Mouse (Mus musculus) cerebellum, adult 2 months (tissue): Measurements from ENCODE around the gene Etv2. TPM values are rescaled to one million over a fixed set of nuclear protein-coding genes. Genes with fewer than 3 reads are reported as not detected.

Experiments used
- DNase-seq, 2 experiments: peaks; one replicate each; pipeline ENCODE4 v3.0.0; 2021
- H3K27ac ChIP-seq: fragments of 200-500 bp; 2 replicates; pipeline ENCODE4 v1.5.1; 2012; ENCODE audit warnings: low read length, control low read depth, inconsistent platforms; ENCODE audit not compliant: insufficient read depth
- H3K27me3 ChIP-seq: fragments of 200-500 bp; 2 replicates; pipeline ENCODE4 v1.6.1; 2012; ENCODE audit warnings: inconsistent platforms, mild to moderate bottlenecking, low read length, moderate library complexity; ENCODE audit not compliant: control insufficient read depth, insufficient read depth
- H3K4me1 ChIP-seq: fragments of 200-500 bp; 2 replicates; pipeline ENCODE4 v1.6.1; 2011; ENCODE audit warnings: low read length; ENCODE audit not compliant: control insufficient read depth, insufficient read depth
- H3K4me3 ChIP-seq: fragments of 200-500 bp; replicated peaks from 2 replicates; pipeline ENCODE3; 2011; ENCODE audit warnings: mild to moderate bottlenecking, low read depth, low read length, control low read depth; ENCODE audit not compliant: insufficient read depth
- CTCF ChIP-seq: fragments of 200-500 bp; IDR thresholded peaks from 2 replicates; pipeline ENCODE4 v1.5.1; 2011; ENCODE audit warnings: low read depth, mild to moderate bottlenecking, control low read depth, low read length, moderate library complexity, borderline replicate concordance; ENCODE audit not compliant: insufficient read depth
- POLR2A ChIP-seq: fragments of 200-500 bp; IDR thresholded peaks from 2 replicates; pipeline ENCODE4 v1.6.1; 2011; ENCODE audit warnings: low read length, control low read depth, borderline replicate concordance; ENCODE audit not compliant: insufficient read depth
- WGBS: fragments of 180-500 bp; shearing (Covaris S2); methylation state at CpG from one replicate; pipeline ENCODE4 v1.1.7; 2018; 5-methylcytosine and 5-hydroxymethylcytosine counted together
- polyA plus RNA-seq: library from polyadenylated mRNA; depleted of rRNA; stranded (reverse); fragments of >200 nt; gene quantifications from 2 replicates; pipeline ENCODE4 v1.2.3, GENCODE M21; 2012

Etv2 gene
- polyA plus RNA-seq, 1 experiment, result not detected

- no peak for DNase-seq
- no peak for TF ChIP-seq POLR2A
- TF ChIP-seq CTCF, result no peak
- H3K27ac ChIP-seq, result no peak overlapping the region
- WGBS, result 58% methylated on average over 7 of the region's 7 CpGs
- no peak overlapping the region for H3K4me3 ChIP-seq
- no peaks in the 10 kb centered on the region for H3K4me1 ChIP-seq
- no peaks in the 10 kb centered on the region for H3K27me3 ChIP-seq
Measured at GRCm38 (mm10) chr7:30610043-30610442, 25.6 kb downstream of the Etv2 start.

- no peak overlapping the region for H3K4me3 ChIP-seq
- H3K27ac ChIP-seq, result no peak overlapping the region
- H3K27me3 ChIP-seq, result no peaks in the 10 kb centered on the region
- WGBS, result 59% methylated on average over 15 of the region's 16 CpGs
- H3K4me1 ChIP-seq, result no peaks in the 10 kb centered on the region
- TF ChIP-seq CTCF, result no peak
- TF ChIP-seq POLR2A, result no peak
- no peak for DNase-seq
Measured at GRCm38 (mm10) chr7:30608476-30608875, 27.2 kb downstream of the Etv2 start.

GRCm38 (mm10) chr7:30607706-30608309, 27.8 kb downstream of the Etv2 start:
- Histone ChIP-seq H3K4me3 (no peak overlapping the region), H3K27ac (no peak overlapping the region), H3K4me1 (no peaks in the 10 kb centered on the region), H3K27me3 (no peaks in the 10 kb centered on the region)
- DNase-seq, result peak; percentile 44 to 49
- TF ChIP-seq CTCF (peak; percentile 64; the same call in 1 of the 2 replicates), POLR2A (no peak)
- 21% methylated on average over 8 of the region's 8 CpGs for WGBS

DNA sequence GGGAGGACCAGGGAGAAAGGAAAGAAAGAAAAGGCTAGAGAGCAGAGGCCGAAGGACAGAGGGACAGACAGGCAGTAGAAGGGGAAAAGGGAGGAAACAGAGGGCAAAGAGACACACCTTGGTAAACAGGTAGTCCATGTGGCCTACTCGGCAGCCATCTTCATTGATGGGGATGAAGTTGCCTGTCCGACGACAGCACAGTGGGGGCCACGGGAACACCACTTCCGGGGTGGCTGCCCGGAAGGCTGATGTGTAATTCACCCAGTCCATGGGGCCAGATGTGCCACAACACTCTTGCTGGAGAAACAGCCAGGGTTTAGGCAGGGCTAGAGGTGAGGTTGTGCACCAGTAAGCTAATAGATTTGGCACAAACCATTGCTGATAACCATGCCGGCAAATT, 30.7 kb downstream of the Etv2 start:
- no peak for DNase-seq
- Histone ChIP-seq H3K4me1 (peaks cover 6% of the 10 kb centered on the region), H3K27me3 (no peaks in the 10 kb centered on the region), H3K4me3 (no peak overlapping the region), H3K27ac (no peak overlapping the region)
- TF ChIP-seq CTCF, result no peak
- TF ChIP-seq POLR2A, result no peak
- WGBS, result 81% methylated on average over 8 of the region's 8 CpGs

GRCm38 (mm10) chr7:30604424-30604823, 31.2 kb downstream of the Etv2 start:
- Histone ChIP-seq H3K27me3 (no peaks in the 10 kb centered on the region), H3K27ac (no peak overlapping the region), H3K4me3 (no peak overlapping the region), H3K4me1 (peaks cover 6% of the 10 kb centered on the region)
- TF ChIP-seq POLR2A (no peak), CTCF (no peak)
- no peak for DNase-seq
- WGBS, result 58% methylated on average over 8 of the region's 8 CpGs

DNA sequence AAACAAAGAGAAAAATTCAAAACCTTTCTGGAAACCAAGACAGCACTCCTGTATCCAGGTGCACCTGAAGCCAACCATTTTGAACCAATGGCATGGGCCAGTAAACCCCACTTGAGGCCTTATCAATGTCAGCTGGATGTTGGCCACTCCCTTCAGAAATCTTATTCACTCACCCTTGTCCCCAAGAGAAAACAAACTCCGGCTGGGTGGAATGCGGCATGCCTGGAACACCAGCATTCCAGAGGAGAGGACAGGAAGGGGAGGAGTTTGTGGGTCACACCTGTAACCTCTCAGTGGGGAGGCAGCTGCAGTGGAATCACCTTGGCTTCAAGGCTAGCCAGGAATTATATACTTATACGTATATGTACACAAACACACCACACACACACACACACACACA, 33.1 kb downstream of the Etv2 start:
- H3K4me3 ChIP-seq, result no peak overlapping the region
- TF ChIP-seq POLR2A (no peak), CTCF (no peak)
- 72% methylated on average over 3 of the region's 3 CpGs for WGBS
- no peak overlapping the region for H3K27ac ChIP-seq
- DNase-seq, result no peak
- peaks cover 6% of the 10 kb centered on the region for H3K4me1 ChIP-seq
- no peaks in the 10 kb centered on the region for H3K27me3 ChIP-seq

DNA sequence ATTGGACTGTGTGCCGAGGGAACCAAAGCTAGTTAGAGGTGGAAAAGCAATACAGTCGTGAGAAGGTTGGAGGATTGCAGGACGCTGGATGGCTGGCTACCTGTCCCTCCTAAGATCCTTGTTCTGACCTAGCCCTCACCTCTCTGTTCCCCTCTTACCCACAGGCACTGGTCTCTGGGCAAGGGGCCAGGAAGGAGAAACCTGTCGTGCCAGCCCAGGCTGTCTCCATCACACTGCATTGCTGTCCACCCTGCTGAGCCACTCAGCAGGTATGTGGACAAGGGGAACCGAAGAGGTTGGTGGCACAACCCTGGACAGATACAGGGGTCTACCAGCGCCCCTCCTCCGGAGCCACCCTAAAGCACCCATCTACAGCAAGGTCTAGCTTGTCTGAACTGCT, 35.0 kb downstream of the Etv2 start:
- DNase-seq, result no peak
- Histone ChIP-seq H3K4me1 (peaks cover 6% of the 10 kb centered on the region), H3K4me3 (no peak overlapping the region), H3K27me3 (no peaks in the 10 kb centered on the region), H3K27ac (peak overlapping the region; percentile 37; the same call in 1 of the 2 replicates)
- TF ChIP-seq POLR2A (no peak), CTCF (no peak)
- WGBS, result 45% methylated on average over 7 of the region's 7 CpGs

GRCm38 (mm10) chr7:30599933-30600353, 35.7 kb downstream of the Etv2 start:
- TF ChIP-seq POLR2A, result peak; percentile 59; the same call in 1 of the 2 replicates
- no peak for TF ChIP-seq CTCF
- no peaks in the 10 kb centered on the region for H3K27me3 ChIP-seq
- 2% methylated on average over 16 of the region's 16 CpGs for WGBS
- H3K4me1 ChIP-seq, result peaks cover 6% of the 10 kb centered on the region
- H3K4me3 ChIP-seq, result peak overlapping the region; percentile 31
- peak overlapping the region; percentile 37; the same call in 1 of the 2 replicates for H3K27ac ChIP-seq
- DNase-seq, result peak; percentile 95 to 98
